20 mouse cellular contexts compared by ENCODE assay signal in genomic region chr13:63421225-63421624, GRCm38 (mm10).
"Had no signal": no experiment of that assay in that cellular context is flagged by ENCODE, and none has a peak within 500 bp of the region (broad histone marks: within the 10 kb centered on the region; RNA-seq: fewer than 3 reads in every experiment).

No protein-coding gene starts in this region.

- H3K4me3 ChIP-seq: limb, embryonic 10.5 days; limb, embryonic 13.5 days; liver, embryonic 12.5 days; liver, embryonic 15.5 days; lung, embryonic 15.5 days; megakaryocyte, embryonic 14.5 days; midbrain, embryonic 10.5 days; midbrain, embryonic 13.5 days; myocyte; neural tube, embryonic 13.5 days had no signal

- H3K27ac ChIP-seq: limb, embryonic 10.5 days; limb, embryonic 13.5 days; liver, embryonic 12.5 days; liver, embryonic 15.5 days; lung, embryonic 15.5 days; midbrain, embryonic 10.5 days; midbrain, embryonic 13.5 days; neural tube, embryonic 13.5 days had no signal

- H3K9me3 ChIP-seq: limb, embryonic 10.5 days; limb, embryonic 13.5 days; liver, embryonic 12.5 days; liver, embryonic 15.5 days; lung, embryonic 15.5 days; megakaryocyte, embryonic 14.5 days; midbrain, embryonic 10.5 days; midbrain, embryonic 13.5 days; neural tube, embryonic 13.5 days had no signal

- ATAC-seq: liver, embryonic 12.5 days; midbrain, embryonic 13.5 days; midbrain, embryonic 16.5 days had no signal

- DNase-seq: kidney, adult 9 months; kidney, postnatal 10 days; kidney, postnatal 36 days; liver; lung, adult 18-20 months; lung, postnatal 10 days; lung, postnatal 36 days; thymus, adult 18-20 months; thymus, postnatal 36 days had no signal

- H3K4me2 ChIP-seq: limb, embryonic 13.5 days; liver, embryonic 12.5 days; liver, embryonic 15.5 days; lung, embryonic 15.5 days; midbrain, embryonic 13.5 days; neural tube, embryonic 13.5 days had no signal

- H3K36me3 ChIP-seq: limb, embryonic 10.5 days; limb, embryonic 13.5 days; liver, embryonic 12.5 days; liver, embryonic 15.5 days; lung, embryonic 15.5 days; midbrain, embryonic 10.5 days; midbrain, embryonic 13.5 days; neural tube, embryonic 13.5 days had no signal

- H3K27me3 ChIP-seq: limb, embryonic 13.5 days; liver, embryonic 12.5 days; liver, embryonic 15.5 days; lung, embryonic 15.5 days; midbrain, embryonic 13.5 days; neural tube, embryonic 13.5 days had no signal

- H3K9ac ChIP-seq: limb, embryonic 13.5 days; liver, embryonic 12.5 days; liver, embryonic 15.5 days; lung, embryonic 15.5 days; midbrain, embryonic 13.5 days; neural tube, embryonic 13.5 days had no signal

- H3K4me1 ChIP-seq: limb, embryonic 10.5 days; limb, embryonic 13.5 days; liver, embryonic 12.5 days; liver, embryonic 15.5 days; midbrain, embryonic 10.5 days; midbrain, embryonic 13.5 days; neural tube, embryonic 13.5 days had no signal
